Mouse (Mus musculus): Measurements from ENCODE around the gene Pard3b. TPM values are rescaled to one million over a fixed set of nuclear protein-coding genes. Genes with fewer than 3 reads are reported as not detected.
A peak's percentile ranks its signal among the peaks of the same experiment; 100 is the strongest.

The Pard3b gene
- polyA plus RNA-seq, 1 experiment from 2014 or later, result 25.5 TPM

- Histone ChIP-seq H3K36me3 (no peaks in the 10 kb centered on the region), H3K27ac (no peak overlapping the region), H3K27me3 (no peaks in the 10 kb centered on the region), H3K4me2 (replicated peaks) (no peak overlapping the region), H3K9me3 (peaks cover 4% of the 10 kb centered on the region; the same call in 1 of the 2 replicates), H3K4me3 (no peak overlapping the region), H3K9ac (no peak overlapping the region), H3K4me1 (no peaks in the 10 kb centered on the region)
- no peak for ATAC-seq (ENCODE audit: insufficient number of reproducible peaks, insufficient read depth, low FRiP score, low TSS enrichment)
- WGBS, result 74% methylated on average over 5 of the region's 5 CpGs
Measured at GRCm38 (mm10) chr1:62666780-62667179, 1028.2 kb downstream of the Pard3b start.

- WGBS, result 50% methylated on average over 4 of the region's 4 CpGs
- H3K27me3 ChIP-seq, result no peaks in the 10 kb centered on the region
Measured at GRCm38 (mm10) chr1:62678611-62679344, 1040.2 kb downstream of the Pard3b start.

GRCm38 (mm10) chr1:62679466-62679865, 1040.8 kb downstream of the Pard3b start:
- H3K27ac ChIP-seq, result no peak overlapping the region
- H3K36me3 ChIP-seq, result no peaks in the 10 kb centered on the region
- no peak for ATAC-seq (ENCODE audit: insufficient number of reproducible peaks, insufficient read depth, low FRiP score, low TSS enrichment)
- H3K4me2 ChIP-seq (replicated peaks), result no peak overlapping the region
- no peak overlapping the region for H3K4me3 ChIP-seq
- no peak overlapping the region for H3K9ac ChIP-seq
- H3K9me3 ChIP-seq, result no peaks in the 10 kb centered on the region
- H3K27me3 ChIP-seq, result no peaks in the 10 kb centered on the region
- peaks cover 5% of the 10 kb centered on the region; the same call in 1 of the 2 replicates for H3K4me1 ChIP-seq
- WGBS, result 91% methylated on average over 2 of the region's 2 CpGs

More at GRCm38 (mm10) chr1:62678611-62679344, 1040.2 kb downstream of the Pard3b start:
- Histone ChIP-seq H3K9me3 (no peaks in the 10 kb centered on the region), H3K27ac (no peak overlapping the region), H3K9ac (no peak overlapping the region), H3K4me2 (replicated peaks) (no peak overlapping the region), H3K4me3 (no peak overlapping the region), H3K4me1 (peaks cover 5% of the 10 kb centered on the region; the same call in 1 of the 2 replicates), H3K36me3 (no peaks in the 10 kb centered on the region)
- 0 out of 2 replicates have a peak, but pooled peaks have one; percentile 28 for ATAC-seq (ENCODE audit: insufficient number of reproducible peaks, insufficient read depth, low FRiP score, low TSS enrichment)

DNA sequence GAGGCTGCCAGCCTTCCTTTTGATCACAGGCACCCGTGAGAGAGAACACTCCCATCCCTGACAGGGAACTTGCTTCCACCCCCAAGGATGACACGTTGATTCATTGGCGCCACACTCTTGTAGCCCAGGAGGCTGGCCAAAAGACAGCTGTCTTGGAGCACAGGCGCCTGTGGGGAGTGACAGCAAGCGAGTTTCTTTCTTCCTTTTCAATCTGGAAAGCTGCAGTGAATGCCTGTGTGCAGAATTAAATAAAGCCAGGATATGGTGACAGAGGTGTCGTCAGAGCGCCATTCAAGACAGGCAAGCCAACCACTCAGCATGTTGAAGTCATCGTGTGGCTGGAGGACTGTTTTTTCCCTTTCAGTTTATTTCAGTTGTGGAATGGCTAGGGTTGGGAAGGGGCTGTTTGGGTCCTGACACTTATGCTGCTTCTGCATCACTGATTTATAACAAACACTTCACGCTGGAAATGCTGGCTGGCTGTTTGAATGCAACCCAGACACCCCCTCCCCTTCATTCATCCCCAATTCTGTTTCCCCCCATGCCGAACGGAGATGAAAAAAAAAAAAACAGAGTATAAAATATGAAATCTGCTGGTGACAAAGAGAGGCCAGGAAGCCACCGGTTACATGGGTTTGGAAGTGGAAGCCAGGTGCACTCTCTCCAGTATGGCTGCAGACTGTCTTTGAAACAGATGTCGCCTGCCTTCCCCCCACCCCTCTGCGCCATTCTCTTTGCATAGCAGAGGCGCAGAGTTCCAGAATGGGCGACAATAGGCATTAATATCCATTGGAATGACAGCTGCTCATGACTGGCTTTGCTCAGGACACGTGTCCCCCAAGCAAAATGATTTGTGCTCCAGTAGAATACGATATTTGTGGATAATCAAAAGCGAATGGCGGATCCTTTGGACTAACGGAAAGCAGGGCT, 1044.1 kb downstream of the Pard3b start:
- Histone ChIP-seq H3K4me2 (replicated peaks) (no peak overlapping the region), H3K9me3 (no peaks in the 10 kb centered on the region), H3K27me3 (no peaks in the 10 kb centered on the region), H3K4me3 (no peak overlapping the region), H3K36me3 (no peaks in the 10 kb centered on the region), H3K27ac (no peak overlapping the region), H3K4me1 (peaks cover 5% of the 10 kb centered on the region; the same call in 1 of the 2 replicates), H3K9ac (no peak overlapping the region)
- no peak for ATAC-seq (ENCODE audit: insufficient number of reproducible peaks, insufficient read depth, low FRiP score, low TSS enrichment)
- 67% methylated on average over 21 of the region's 21 CpGs for WGBS

GRCm38 (mm10) chr1:62683498-62683897, 1044.9 kb downstream of the Pard3b start:
- no peak overlapping the region for H3K27ac ChIP-seq
- no peaks in the 10 kb centered on the region for H3K9me3 ChIP-seq
- no peak overlapping the region for H3K9ac ChIP-seq
- H3K4me1 ChIP-seq, result peaks cover 4% of the 10 kb centered on the region; the same call in 1 of the 2 replicates
- H3K4me2 ChIP-seq (replicated peaks), result no peak overlapping the region
- WGBS, result 93% methylated on average over 2 of the region's 2 CpGs
- no peaks in the 10 kb centered on the region for H3K27me3 ChIP-seq
- no peak for ATAC-seq (ENCODE audit: insufficient number of reproducible peaks, insufficient read depth, low FRiP score, low TSS enrichment)
- H3K36me3 ChIP-seq, result no peaks in the 10 kb centered on the region
- H3K4me3 ChIP-seq, result no peak overlapping the region

GRCm38 (mm10) chr1:62687511-62687910, 1048.9 kb downstream of the Pard3b start:
- ATAC-seq (ENCODE audit: insufficient number of reproducible peaks, insufficient read depth, low FRiP score, low TSS enrichment), result no peak
- H3K4me2 ChIP-seq (replicated peaks), result no peak overlapping the region
- H3K4me3 ChIP-seq, result no peak overlapping the region
- no peak overlapping the region for H3K9ac ChIP-seq
- no peaks in the 10 kb centered on the region for H3K4me1 ChIP-seq
- no peak overlapping the region for H3K27ac ChIP-seq
- 86% methylated on average over 8 of the region's 8 CpGs for WGBS
- H3K27me3 ChIP-seq, result no peaks in the 10 kb centered on the region
- no peaks in the 10 kb centered on the region for H3K36me3 ChIP-seq
- H3K9me3 ChIP-seq, result no peaks in the 10 kb centered on the region

DNA sequence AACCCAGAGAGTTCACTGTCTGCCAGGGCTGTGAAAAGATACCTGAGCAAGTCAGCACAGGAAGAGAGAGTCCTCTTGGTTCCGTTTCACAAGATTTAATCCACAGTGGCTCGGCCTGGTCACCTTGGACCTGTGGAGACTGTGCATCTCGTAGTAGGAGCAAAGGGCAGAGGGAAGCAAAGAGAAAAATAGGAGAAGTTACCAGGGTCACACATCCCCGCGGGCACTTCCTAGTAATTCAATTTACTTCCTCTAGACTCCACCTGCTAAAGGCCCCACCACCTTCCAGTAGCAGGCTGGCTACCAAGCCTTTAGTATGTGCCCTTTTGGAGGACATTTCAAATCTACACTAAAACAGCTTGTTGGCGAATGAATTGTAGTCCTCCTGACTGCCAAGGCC, 1052.6 kb downstream of the Pard3b start:
- H3K9ac ChIP-seq, result no peak overlapping the region
- peaks cover 2% of the 10 kb centered on the region for H3K4me1 ChIP-seq
- no peak overlapping the region for H3K27ac ChIP-seq
- H3K36me3 ChIP-seq, result no peaks in the 10 kb centered on the region
- H3K4me2 ChIP-seq (replicated peaks), result no peak overlapping the region
- H3K4me3 ChIP-seq, result no peak overlapping the region
- no peaks in the 10 kb centered on the region for H3K9me3 ChIP-seq
- WGBS, result 83% methylated on average over 6 of the region's 6 CpGs
- H3K27me3 ChIP-seq, result no peaks in the 10 kb centered on the region
- ATAC-seq (ENCODE audit: insufficient number of reproducible peaks, insufficient read depth, low FRiP score, low TSS enrichment), result no peak

Data from embryonic facial prominence, embryonic 12.5 days (tissue).